Mouse (Mus musculus) C2C12 (cell line): Measurements from ENCODE around the gene Atn1. TPM values are rescaled to one million over a fixed set of nuclear protein-coding genes. Genes with fewer than 3 reads are reported as not detected.

ENCODE experiments used
- H3K27me3 ChIP-seq: one replicate; pipeline ENCODE4 v1.6.1; 2011; ENCODE audit not compliant: control insufficient read depth, insufficient read depth, insufficient read length
- H3K36me3 ChIP-seq: one replicate; pipeline ENCODE4 v1.6.1; 2011; ENCODE audit not compliant: control insufficient read depth, insufficient read depth
- H3K4me3 ChIP-seq: one replicate; pipeline ENCODE4 v1.5.1; 2011; ENCODE audit warnings: mild to moderate bottlenecking, control low read depth; ENCODE audit not compliant: poor library complexity, insufficient read depth, severe bottlenecking
- H3K79me2 ChIP-seq: one replicate; pipeline ENCODE4 v1.6.1; 2011; ENCODE audit not compliant: control insufficient read depth, insufficient read depth
- H3K79me3 ChIP-seq: one replicate; pipeline ENCODE4 v1.6.1; 2011; ENCODE audit warnings: low read depth, control low read depth
- H3ac ChIP-seq: one replicate; pipeline ENCODE3; 2011; ENCODE audit warnings: low read depth; ENCODE audit not compliant: control insufficient read depth, insufficient read length
- CEBPB ChIP-seq: IDR thresholded peaks from one replicate; pipeline ENCODE4 v1.6.1; 2011; ENCODE audit warnings: low read depth, mild to moderate bottlenecking, control low read depth, moderate library complexity
- CTCF ChIP-seq: IDR thresholded peaks from one replicate; pipeline ENCODE4 v1.5.1; 2011; ENCODE audit not compliant: control insufficient read depth, insufficient read depth, insufficient read length
- FOSL1 ChIP-seq: IDR thresholded peaks from one replicate; pipeline ENCODE4 v1.8.0; 2011; ENCODE audit warnings: mild to moderate bottlenecking, low read length; ENCODE audit not compliant: poor library complexity, insufficient read depth, severe bottlenecking
- MAX ChIP-seq: IDR thresholded peaks from one replicate; pipeline ENCODE4 v1.6.1; 2011; ENCODE audit warnings: mild to moderate bottlenecking, control low read depth
- MYOD1 ChIP-seq: IDR thresholded peaks from one replicate; pipeline ENCODE4 v1.6.1; 2011; ENCODE audit warnings: low read depth; ENCODE audit not compliant: control insufficient read depth, insufficient read length
- MYOG ChIP-seq: IDR thresholded peaks from one replicate; pipeline ENCODE4 v1.6.1; 2011; ENCODE audit not compliant: control insufficient read depth, insufficient read length; ENCODE audit errors: extremely low read depth
- USF1 ChIP-seq: IDR thresholded peaks from one replicate; pipeline ENCODE4 v1.6.1; 2011; ENCODE audit warnings: low read depth, mild to moderate bottlenecking, control low read depth, moderate library complexity
- polyA plus RNA-seq: library from polyadenylated mRNA; unstranded; fragments of >200 nt; fragmentation: generic; extraction: Trizol; gene quantifications from one replicate; pipeline ENCODE4 v1.2.1, GENCODE M21; 2012; ENCODE audit warnings: missing spikeins

Atn1 gene
- polyA plus RNA-seq, 1 experiment, result 47.0 TPM

DNA sequence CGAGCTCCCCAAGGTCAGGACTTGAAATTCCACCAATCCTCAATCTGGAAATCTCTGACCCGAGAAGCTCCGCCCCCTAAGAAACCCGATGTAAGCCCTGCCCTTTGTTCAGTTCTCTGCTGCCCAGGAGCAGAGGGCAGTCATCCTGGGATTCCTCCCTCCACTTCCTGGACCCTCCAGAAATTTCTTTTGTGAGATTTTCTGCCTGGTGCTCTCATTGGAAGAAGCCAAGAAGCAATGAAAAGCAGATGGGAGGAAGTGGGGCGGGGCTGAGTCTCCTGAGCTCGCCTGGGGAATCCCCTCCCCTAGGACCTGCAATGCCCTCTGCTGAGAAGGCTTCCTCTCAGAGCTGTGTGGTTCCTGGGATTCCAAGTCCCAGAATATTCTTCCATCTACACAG lies 26.1 kb upstream of the Atn1 start:
- no peaks in the 10 kb centered on the region for H3K79me2 ChIP-seq
- no peaks in the 10 kb centered on the region for H3K36me3 ChIP-seq
- H3K4me3 ChIP-seq, result no peak overlapping the region
- H3K79me3 ChIP-seq, result no peaks in the 10 kb centered on the region
- no peaks in the 10 kb centered on the region for H3K27me3 ChIP-seq
- no peak overlapping the region for H3ac ChIP-seq
- no peak for TF ChIP-seq MYOG
- no peak for TF ChIP-seq CTCF
- no peak for TF ChIP-seq MYOD1

DNA sequence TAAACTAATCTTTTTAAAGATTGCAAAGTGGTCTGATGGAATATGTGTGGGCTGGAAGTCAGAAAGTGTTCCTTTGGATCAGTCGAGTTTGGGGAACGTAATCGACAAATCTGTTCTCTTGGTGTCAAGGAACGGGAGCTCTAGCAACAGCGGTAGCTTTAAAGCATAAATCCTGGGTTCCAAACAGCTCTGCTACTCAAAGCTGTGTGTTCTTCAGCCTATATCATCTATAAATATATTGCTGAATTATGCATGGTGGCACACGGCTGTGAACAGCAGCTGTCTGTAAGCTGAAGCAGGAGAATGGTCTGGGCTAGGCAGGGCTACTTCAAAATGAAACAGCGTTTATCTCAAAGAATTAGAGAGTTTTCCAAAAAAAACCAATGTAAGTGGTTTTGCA lies 24.6 kb upstream of the Atn1 start:
- H3ac ChIP-seq, result no peak overlapping the region
- H3K4me3 ChIP-seq, result no peak overlapping the region
- no peaks in the 10 kb centered on the region for H3K79me3 ChIP-seq
- TF ChIP-seq MAX, result no peak
- no peak for TF ChIP-seq CTCF
- TF ChIP-seq CEBPB, result no peak
- TF ChIP-seq USF1, result no peak
- TF ChIP-seq MYOG, result no peak
- no peak for TF ChIP-seq FOSL1
- no peak for TF ChIP-seq MYOD1
- no peaks in the 10 kb centered on the region for H3K27me3 ChIP-seq
- H3K36me3 ChIP-seq, result no peaks in the 10 kb centered on the region
- H3K79me2 ChIP-seq, result no peaks in the 10 kb centered on the region

DNA sequence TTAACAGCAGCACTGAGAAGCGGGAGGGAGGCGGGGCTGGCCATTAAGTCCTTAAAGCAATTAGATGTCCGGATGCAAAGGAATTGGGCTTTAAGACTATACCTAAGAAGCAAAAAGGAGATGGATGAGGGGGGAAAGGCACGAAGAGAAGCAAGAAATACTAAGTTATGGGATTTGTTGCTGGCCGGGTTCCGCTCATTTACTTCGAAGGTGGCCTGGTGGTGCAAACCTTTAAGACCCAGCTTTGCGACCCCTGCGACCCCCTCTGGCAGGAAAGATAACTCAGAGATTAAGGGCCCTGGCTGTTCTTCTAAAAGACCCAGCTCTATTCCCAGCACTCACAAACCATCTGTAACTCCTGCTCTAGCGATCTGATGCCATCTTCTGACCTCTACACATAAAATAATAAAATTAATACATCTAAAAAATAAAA lies 23.7 kb upstream of the Atn1 start:
- Histone ChIP-seq H3K79me3 (no peaks in the 10 kb centered on the region), H3K36me3 (no peaks in the 10 kb centered on the region), H3ac (no peak overlapping the region), H3K79me2 (no peaks in the 10 kb centered on the region), H3K4me3 (no peak overlapping the region), H3K27me3 (no peaks in the 10 kb centered on the region)
- TF ChIP-seq MYOD1, result no peak
- TF ChIP-seq CEBPB, result no peak
- TF ChIP-seq USF1, result no peak
- no peak for TF ChIP-seq MYOG
- TF ChIP-seq FOSL1, result no peak
- TF ChIP-seq MAX, result no peak
- TF ChIP-seq CTCF, result no peak

DNA sequence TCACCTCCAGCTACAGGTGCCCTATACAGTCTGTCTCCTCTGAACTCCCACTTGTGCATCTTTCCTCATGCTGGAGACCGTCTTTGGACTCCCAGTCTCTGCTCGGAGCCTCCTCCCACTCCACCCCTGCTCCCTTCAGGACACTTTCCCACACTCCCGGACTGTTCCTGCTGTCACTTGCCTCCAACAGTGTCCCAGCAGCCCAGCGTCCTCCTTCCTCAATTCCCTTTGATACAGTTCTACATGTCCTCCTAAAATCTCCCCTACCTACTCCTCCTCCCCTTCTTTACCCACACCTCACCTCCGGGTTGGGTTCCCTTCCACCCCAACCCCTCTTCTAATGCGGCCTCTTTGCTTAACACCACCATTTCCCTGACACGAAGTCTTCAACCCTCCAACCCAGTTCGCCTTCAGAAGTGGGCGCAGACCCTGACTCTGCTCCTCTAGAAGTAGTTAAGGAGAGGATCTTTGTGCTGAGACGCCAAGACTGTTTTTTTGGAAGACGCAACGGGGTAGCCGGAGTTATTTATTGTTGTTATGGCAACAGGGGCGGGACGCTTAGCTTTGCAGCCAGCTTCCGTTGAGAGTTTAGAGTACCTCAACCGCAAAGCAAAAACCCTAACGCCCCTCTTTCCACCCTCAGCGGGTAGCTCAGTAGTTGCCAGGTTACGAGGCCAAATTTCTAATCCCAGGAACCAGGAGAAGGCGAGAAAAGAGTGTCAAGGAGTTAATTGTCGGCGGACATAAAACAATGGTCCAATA lies 23.1 kb upstream of the Atn1 start, which contains the start of gene Lrrc23:
Lrrc23 (minus strand) TSS at position 506 of the 762 bp plus-strand sequence.
- no peak for TF ChIP-seq CEBPB
- TF ChIP-seq FOSL1, result no peak
- TF ChIP-seq CTCF, result no peak
- no peak for TF ChIP-seq MAX
- no peak for TF ChIP-seq MYOG
- TF ChIP-seq USF1, result no peak
- TF ChIP-seq MYOD1, result no peak
- Histone ChIP-seq H3K4me3 (no peak within 1 kb of the TSS), H3K27me3 (no peaks in the 10 kb centered on the region)

DNA sequence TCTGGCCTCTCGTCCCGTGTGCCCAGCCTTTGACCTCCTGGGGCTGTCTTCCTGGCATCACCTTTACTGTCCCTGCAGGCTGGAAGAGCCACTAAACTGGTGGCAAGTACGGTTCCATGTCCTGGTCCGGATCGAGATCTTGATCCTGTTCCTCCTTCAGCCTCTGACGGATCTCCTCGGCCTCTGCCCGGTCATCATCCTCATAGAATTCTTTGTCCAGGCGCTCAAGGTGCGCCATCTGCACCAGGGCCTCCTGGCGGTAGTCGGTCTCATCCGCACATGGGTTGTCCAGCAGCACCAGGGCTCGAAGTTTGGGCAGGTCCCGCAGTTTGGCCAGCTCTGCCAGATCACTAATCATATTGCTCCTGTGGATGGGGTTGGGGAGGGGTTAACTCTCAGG lies 14.2 kb upstream of the Atn1 start:
- H3K79me2 ChIP-seq, result no peaks in the 10 kb centered on the region
- no peaks in the 10 kb centered on the region for H3K79me3 ChIP-seq
- TF ChIP-seq USF1 (no peak), CTCF (no peak), MYOD1 (no peak), CEBPB (no peak), MYOG (no peak), MAX (no peak), FOSL1 (no peak)
- H3K27me3 ChIP-seq, result no peaks in the 10 kb centered on the region
- no peak overlapping the region for H3ac ChIP-seq
- no peaks in the 10 kb centered on the region for H3K36me3 ChIP-seq
- H3K4me3 ChIP-seq, result no peak overlapping the region

More for the DNA sequence above, 23.1 kb upstream of the Atn1 start, which contains the start of gene Lrrc23:
- H3K79me3 ChIP-seq, result no peaks in the 10 kb centered on the region
- no peak within 1 kb of the TSS for H3ac ChIP-seq
- no peaks in the 10 kb centered on the region for H3K36me3 ChIP-seq
- no peaks in the 10 kb centered on the region for H3K79me2 ChIP-seq

DNA sequence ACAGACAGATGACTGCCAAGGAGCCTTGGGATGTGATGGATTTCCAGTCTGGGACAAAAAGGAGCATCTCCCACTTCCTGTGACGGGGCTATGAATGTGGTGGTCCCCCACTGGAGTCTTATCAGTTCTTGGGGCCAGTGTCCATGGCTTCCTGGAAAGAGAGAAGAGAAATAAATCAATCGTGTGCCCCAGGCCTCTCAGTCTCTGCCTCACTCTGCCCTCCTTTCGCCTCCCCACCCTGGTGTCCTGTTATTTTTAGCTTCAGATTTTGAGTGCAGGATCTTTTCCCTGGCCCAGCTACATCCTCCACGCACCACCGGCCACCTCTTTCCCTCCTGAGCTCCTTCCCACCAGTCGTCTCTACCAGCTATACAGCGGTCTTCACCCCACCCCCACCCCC lies 13.7 kb upstream of the Atn1 start:
- TF ChIP-seq MYOG (no peak), MAX (no peak), USF1 (no peak), CEBPB (no peak), MYOD1 (no peak), FOSL1 (no peak), CTCF (no peak)
- Histone ChIP-seq H3K36me3 (no peaks in the 10 kb centered on the region), H3K79me3 (no peaks in the 10 kb centered on the region), H3K79me2 (no peaks in the 10 kb centered on the region), H3K4me3 (no peak overlapping the region), H3ac (no peak overlapping the region), H3K27me3 (no peaks in the 10 kb centered on the region)
